Mouse (Mus musculus) heart, adult 9 months (tissue): ENCODE results near the gene Mfsd11.
A peak's percentile ranks its signal among the peaks of the same experiment; 100 is the strongest.
"Not testable (repeated sequence)": the region's sequence is repeated elsewhere in the genome, so short reads cannot be mapped to it uniquely, and the experiment has no call there.

ENCODE experiments used
- DNase-seq, 2 experiments: peaks; one replicate each; pipeline ENCODE4 v3.0.0; 2022; ENCODE audit warnings: low spot score in 2 of 2

The Mfsd11 gene

DNA sequence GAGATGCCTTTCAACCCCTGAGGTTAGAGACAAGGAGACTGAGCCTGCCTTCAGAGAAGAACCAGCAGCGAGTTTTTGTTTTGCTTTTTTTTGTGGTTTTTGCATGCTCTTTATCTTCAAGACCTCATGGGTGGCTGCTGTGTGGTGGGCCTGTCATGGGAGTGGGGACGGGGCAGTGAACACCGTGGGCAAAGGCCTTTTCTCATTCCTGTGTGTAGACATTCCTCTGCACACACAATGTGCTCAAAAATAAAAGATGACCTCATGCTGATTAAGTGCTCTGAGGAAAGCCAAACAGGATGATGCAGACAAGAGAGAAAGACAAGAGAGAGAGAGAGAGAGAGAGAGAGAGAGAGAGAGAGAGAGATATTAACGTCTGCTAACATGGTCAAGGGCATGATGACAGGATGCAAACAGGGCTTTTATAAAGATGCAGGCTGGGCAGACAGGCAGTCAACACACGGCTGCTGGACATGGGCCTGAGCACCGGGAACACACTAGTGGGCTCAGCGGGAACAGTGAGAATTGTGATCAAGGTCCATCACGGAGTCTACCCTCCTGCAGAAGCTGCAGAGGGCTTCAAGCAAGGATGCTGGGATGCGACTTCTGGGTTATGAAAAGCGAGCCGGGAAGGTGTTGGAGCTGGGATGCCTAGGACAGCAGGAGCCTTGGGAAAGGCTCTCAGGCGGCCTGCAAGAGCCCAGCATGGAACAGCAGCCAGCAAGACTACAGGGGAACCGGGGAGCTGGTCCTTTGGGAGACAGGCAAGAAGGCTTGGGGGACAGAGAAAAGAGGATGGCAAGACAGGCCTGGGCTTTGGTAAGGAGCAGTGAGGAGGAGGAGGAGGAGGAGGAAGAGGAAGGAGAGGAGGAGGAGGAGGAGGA lies 30.9 kb upstream of the Mfsd11 start:
- DNase-seq, result peak in 1 of 2 experiments; percentile 50

DNA sequence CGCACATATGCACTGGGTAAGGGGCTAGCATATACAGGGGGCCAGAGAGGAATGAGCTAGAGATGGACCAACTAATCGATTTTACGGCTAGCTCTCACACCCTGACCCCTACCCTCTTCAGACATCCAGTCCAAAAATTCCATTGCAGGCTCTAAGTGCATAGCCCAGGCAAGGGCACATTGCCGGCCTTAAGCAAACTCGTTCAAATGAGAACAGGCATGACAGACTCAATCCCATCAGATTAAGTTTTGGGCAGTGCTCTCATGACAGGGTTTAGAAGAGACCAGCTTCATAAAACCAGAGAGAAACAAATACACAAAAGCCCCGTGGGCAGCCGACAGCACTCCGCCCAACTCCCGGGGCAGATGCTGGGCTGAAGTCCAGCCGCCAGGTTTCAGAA lies 30.0 kb upstream of the Mfsd11 start:
- DNase-seq, result no peak

DNA sequence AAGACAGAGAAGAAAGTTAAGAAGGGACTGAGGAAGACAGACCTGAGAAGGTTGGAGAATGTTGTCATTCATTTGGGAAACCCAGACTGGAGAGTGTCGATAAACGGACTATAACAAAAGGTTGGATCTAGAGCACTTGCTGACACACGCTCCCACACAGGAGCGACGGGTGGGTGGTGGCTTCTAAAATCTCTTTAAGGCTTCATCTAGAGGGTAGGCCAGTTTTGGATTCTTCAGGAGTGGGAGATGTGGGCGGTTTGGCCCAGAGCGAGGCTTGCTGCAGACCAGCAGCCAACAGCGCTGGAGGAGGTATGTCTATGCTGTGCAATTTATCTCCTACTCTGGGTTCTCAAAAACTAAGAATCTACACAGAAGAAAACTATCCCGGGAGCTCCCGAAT lies 29.6 kb upstream of the Mfsd11 start:
- no peak for DNase-seq

DNA sequence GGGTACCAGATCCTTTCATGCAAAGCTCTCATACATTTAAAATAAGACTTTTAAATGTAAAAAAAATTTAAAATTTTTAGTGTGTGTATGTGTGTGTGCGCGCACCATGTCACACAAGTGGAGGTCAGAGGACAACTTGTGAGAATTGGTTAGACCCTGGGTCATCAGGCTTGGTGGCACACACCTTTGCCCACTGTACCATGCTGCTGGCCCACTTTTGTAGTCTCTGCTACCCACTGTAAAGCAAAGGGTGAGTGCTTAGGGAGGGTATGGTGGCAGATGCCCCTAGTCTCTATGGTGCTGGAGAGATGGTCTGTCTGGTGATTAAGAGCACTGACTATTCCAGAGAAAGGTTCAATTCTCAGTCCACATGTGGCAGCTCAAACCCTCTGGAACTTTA lies 29.0 kb upstream of the Mfsd11 start:
- no peak for DNase-seq

DNA sequence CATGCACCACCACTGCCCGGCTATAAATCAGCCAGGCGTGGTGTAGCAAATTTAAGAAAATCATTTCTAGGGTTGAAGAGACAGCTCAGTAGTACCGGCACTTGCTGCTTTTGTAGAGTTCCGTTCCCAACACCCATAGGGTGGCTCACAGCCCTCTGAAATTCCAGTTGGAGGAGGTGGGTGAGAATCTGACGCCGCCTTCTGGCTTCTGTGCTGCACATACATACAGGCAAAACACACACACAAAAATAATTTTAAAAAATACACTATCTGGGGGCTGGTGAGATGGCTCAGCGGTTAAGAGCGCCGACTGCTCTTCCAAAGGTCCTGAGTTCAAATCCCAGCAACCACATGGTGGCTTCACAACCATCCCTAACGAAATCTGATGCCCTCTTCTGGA lies 28.4 kb upstream of the Mfsd11 start:
- not testable (repeated sequence) for DNase-seq

DNA sequence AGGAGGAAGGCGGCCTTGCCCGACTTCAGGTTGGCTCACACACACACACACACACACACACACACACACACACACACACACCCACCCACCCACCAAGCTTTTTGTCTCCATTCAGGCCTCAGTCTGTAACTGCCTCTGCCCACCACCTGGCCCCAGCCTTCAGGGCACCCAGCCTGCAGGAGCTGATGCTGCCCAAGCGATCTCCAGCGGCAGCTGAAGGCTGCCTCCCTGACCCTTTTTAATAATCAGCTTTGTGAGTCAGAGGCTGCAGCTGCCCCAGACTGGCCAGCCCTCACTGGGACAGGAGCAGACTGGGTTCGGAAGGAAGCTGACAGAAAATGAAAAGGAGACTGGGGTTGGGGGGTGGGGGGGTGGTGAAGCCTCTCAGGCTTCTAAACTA lies 27.0 kb upstream of the Mfsd11 start:
- DNase-seq, result no peak

DNA sequence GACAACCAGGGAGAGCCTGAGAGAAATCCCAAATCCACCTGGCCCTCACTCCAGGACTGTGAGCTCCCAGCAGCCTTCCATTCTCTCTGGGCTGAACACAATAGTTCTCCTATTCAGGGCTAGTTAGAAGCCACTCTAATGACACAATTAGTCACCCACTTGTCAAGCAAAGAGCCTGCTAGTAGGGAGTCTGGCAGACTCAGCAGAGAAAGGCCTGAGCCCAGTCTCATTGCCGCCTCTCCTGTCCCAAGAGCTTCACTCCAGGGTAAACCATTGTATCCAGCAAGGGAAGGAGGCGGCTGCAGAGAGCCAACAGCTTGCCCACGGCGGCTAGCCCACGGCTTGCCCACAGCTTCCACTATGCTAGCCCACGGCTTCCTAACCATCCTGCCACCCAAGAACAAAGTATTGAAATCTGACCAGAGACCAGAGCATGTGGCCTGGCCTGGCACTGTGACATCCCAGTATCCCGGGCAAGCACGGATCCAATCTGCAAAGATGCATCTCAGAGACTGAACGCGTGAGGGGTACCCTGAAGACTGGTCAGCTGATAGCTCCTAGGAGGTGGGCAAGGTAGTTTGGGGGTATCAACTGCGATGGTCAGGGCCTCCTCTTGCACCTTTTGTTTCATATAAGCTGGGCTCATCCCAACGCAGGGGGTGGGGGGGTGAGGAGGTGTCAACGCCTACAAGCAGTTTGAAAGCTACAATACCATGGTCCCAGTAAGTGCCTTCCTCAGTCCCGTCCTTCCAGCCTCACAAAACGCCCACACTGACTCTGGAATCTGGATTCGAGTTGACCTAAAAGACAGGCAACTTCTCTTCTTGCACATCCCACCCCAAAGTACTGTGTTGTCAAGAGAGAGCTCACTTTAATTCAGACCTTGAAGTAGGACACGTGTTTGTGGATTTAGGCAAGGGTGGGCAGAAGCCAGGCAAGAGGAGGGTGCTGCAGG lies 25.4 kb upstream of the Mfsd11 start:
- no peak for DNase-seq

DNA sequence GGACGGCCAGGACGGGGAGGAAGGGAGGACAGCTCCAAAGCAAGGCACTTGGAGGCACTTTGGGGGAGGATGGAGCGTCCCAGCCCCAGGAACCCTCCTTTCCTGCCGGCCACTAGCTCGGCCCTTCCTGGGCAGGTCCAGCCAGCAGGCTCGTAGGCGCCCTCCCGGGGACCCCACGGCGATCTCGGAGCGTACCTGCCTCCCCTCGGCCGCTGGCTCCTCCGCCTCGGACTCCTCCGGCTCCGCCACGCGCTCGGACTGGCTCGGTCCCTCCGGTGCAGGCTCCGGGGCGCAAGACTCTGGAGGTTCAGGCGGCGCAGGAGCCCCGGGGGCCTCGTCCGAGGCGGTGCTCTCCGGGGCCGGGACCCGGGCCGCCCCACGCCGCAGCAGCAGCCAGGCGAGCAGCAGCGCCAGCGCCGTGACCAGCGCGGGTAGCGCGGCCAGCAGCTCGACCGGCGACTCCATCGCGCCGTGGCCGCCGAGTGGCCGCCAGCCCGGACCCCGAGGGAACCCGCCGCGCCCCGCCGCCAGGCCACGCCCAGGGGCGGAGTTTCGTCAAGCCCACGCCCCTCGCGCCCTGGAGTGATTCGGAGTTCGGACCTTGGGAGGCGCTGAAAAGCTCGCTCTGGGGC lies 24.6 kb upstream of the Mfsd11 start, which contains the start of gene Mxra7:
Mxra7 (minus strand) TSS at position 513 of the 632 bp plus-strand sequence.
- peak; percentile 85 to 88 for DNase-seq

DNA sequence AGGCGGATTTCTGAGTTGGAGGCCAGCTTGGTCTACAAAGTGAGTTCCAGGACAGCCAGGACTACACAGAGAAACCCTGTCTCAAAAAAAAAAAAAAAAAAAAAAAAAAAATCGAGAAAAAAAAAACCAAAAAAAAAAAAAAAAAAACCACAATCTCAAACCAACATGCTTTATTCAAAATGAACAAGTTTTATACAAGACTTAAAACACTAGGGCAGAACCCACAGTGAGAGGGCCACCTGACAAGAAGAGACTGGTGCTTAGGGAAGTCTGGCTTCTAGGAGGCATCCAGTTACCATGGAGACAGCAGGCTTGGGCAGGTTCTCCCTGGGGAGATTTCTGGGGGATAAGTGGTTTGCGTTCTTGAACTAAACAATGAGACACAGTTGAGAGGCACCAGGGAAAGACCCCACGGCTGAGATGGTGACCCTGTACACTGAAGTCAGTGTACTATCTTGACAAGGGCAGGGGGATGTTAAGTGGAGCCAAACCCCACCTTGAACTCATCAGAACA lies 20.0 kb upstream of the Mfsd11 start:
- no peak for DNase-seq

DNA sequence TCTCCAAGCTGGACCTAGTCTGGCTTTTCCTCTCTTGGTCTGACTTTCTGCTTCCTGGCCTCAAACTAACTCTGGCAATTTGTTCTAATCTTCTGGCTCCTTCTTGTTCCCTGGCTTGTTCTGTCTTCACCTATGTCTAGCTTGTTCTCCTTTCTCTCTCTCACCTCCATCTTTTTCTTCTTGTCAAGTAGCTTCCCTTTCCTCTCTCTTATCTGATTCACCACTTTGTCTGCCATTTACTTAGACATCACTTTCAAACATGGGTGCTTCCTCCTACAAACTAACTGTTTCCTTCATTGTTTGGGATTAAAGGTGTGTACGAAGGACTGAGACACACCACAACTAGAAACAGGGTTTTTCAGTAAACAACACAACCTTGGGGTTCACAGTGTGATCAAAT lies 17.3 kb upstream of the Mfsd11 start:
- no peak for DNase-seq

DNA sequence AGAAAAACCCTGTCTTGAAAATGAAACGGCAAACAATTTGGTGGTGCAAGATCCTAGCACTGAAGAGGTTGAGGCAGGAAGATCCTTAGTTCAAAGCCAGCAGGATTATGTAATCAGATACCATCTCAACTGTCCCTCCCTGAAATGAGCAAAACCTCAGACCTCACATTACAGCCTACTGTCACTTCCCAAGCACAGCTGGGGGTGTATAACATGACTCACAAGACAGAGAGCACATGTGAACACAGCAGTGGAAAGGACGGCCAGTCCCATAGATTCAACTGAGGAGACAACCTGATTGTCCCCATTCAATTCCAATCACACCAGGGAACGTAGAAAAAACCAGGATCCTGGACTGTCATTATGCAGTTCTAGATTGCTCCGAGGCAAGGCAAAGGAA lies 16.0 kb upstream of the Mfsd11 start:
- DNase-seq, result no peak

DNA sequence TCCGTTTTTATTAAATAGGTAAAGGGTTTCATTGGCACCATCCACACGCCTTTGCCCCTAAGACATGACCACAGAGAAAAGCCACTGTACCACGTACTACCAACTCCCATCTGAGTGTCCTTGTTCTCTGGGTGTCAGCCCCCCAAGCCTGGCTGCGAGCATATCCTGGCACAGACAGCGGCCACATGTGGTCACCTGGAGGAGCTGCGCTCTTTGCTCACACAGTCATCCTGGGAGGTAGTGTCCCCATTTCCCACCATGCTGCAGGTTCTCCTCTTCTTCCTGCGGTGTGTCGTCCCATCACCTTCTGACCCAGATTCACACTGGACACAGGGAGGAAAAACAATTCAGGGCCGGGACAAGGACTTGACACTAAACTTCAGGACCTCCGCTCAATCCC lies 14.8 kb upstream of the Mfsd11 start:
- DNase-seq, result no peak

DNA sequence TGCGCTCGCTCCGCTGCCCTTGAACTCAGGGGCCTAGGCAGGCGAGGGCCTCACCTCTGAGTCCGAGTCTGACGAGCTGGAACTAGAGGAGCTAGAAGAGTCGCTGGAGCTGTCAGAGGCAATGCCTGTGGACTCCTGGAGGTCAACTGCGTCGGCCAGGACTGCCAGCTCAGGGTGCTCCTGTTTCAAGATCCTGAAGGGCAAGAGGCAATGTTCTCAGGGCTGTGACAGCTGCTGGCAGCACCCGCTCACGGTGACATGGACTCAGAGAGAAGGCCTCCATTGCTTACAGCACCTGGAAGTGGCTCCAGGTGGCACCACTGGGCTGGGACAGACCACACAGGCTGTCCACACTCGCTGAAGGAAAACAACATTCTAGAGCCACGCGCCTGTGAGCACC lies 13.3 kb upstream of the Mfsd11 start:
- no peak for DNase-seq

DNA sequence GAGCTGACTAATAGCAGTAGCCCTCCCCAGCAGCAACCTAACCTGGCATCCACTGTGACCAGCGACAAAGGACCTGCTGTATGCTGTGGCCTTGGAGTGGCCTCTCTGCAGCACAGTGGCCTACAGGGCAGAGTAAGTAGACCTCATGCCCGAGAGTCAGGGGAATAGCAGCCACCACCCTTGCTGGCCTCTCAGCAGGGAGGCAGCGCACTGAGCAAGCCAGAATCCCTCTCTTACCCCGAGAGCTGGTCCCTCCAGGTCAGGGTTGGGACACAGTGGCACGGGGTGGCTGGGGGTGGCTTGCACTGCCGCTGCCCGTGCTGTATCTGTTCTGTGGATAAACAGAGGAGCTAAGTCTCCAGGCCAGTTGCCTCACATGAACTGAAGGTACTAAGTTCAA lies 12.6 kb upstream of the Mfsd11 start:
- no peak for DNase-seq

DNA sequence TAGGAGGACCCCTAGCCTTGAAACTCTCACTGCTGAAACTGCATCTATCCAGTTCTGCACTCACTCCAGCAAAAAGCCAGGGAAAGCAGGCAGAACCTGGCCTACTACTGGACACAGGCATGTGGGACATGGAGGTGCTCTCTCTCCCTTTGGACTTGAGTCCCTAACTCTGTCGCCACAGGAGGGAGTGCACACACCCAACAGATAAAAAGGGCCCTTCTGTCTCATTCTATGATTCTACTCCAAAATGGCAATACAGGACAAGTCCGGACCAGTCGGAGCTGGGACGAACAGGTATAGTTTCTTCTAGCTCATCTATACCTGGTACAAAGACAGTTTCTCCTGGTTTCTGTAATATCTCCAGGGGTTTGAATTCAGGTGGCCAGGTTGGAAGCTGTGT lies 11.5 kb upstream of the Mfsd11 start:
- no peak for DNase-seq

DNA sequence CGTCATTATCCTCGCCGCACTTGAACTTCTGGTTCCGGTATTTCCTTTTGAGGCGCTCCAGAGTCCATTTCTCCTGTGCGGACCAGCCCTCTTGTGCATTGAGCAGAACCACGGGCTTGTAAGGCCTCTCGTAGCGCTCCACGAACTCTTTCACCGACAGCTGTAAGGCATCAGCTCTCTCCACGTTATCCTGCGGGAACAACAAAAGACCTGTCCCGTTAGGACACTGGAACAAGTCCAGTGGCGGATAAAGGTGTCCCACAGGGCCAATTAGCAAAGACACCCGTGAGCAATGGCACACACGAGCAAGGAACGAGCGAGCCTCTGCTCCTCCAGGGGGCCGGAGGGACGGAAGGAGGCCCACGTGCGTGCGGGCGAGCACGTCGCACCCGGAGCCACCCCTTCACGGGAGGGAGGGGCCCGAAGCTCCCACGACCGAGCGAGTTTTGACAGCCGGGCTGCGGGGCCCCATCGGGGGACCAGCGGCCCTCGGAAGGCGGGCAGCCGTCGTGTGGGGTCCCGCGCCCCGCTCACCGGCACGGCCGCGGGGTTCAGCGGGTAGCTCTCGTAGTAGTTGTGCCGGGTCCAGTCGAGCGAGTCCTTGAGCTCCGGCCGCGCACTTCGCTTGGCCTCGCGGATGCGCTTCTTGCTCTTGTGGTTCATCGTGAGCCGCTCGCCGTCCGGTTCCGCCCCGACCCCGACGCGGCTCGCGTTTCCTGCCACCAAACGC lies 9.5 kb upstream of the Mfsd11 start:
- peak; percentile 63 to 67 for DNase-seq

DNA sequence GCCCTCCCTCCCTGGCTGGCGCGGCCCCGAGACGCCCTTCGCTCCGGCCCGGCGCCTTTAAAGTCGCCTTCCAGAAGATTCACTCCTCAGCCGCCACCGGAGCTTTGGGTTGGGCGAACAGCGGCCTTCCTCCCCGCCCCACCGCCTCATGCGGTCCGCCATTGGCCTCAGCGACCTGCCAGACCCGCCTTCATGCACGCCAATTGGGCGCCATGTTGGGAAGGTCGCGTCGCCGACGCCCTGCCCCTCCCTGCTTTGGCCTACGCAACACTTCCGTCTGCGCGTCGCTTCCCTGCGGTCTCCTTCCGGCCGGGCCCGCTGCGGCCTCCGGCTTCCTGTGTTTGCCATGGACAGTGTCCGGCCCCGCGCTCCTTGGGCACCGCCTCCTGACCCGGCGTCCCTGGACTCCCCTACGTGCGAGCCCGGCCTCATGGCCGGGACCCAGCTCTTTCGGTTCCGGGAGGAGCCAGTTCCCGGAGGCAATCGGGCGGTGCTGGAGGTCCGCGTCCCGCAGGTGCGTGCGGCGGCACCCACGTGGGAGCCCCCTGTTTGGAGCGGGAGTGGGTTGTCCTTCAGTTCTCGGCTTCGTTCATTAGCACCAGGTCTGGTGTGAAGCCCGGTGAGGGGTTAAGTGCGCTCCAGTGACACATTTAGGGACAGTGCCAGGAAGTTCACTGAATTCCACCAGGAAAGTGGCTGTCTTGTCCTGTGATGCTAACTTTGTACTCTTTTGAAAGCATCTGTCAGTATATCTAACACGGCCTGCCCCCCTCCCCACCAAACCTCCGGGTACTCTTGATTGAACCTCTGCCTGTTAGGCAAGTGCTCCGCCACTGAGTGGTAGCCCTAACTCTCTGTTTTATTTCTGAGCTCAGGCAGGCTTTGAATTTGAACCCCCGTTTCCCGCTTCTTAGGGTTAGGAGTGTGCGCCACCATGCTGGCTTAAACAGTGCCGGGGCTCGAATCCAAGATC lies 8.7 kb upstream of the Mfsd11 start, which contains the start of the genes Mettl23 and Jmjd6:
Mettl23 (plus strand) TSS at position 18 of the 973 bp plus-strand sequence.
Jmjd6 (minus strand) TSS at position 189 of the 973 bp plus-strand sequence.
- DNase-seq, result peak; percentile 97 to 98

DNA sequence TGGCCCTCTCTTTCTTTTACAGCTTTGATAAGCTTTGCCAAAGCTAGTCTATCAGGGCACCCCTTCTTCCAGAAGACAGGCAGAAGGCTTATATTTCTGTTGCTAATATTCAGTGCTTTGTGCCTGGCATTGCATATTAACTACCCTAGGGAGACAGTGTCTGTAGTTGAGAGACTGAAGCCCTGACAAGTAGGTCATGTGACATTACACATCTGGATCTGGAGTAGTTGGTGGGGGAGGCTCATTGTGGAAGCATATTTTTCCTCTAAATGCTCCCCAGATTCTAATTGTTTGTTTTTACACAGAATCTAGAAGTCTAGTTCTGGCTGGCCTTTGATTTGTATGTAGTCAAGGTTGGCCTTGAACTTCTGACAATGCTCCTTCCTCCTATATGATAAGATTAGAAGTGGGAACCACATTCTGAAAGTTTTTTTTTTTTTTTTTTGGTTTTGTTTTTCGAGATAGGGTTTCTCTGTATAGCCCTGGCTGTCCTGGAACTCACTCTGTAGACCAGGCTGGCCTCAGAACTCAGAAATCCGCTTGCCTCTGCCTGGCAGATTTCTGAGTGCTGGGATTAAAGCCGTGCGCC lies 5.6 kb upstream of the Mfsd11 start:
- DNase-seq, result no peak
